Mouse (Mus musculus) adrenal gland, postnatal 4 days (tissue): Measurements from ENCODE around the gene Herc6. TPM values are rescaled to one million over a fixed set of nuclear protein-coding genes. Genes with fewer than 3 reads are reported as not detected.
"Not testable (repeated sequence)": the region's sequence is repeated elsewhere in the genome, so short reads cannot be mapped to it uniquely, and the experiment has no call there.

Experiments
- DNase-seq, 2 experiments: peaks; one replicate each; pipeline ENCODE4 v3.0.0; 2021 to 2022; ENCODE audit warnings: low spot score in 2 of 2, mixed read lengths in 2 of 2
- long read RNA-seq, 2 experiments: library from polyadenylated mRNA; stranded (forward); transcript quantifications; one replicate each; pipeline ENCODE4 v2.0.0; 2021
- total RNA-seq, 2 experiments: library from RNA; stranded (reverse); gene quantifications; 2 replicates each; pipeline ENCODE4 v1.2.3; 2021

The Herc6 gene
- total RNA-seq, result 10 to 100 TPM; 11.6 to 16.5 TPM
- long read RNA-seq, experiment 1, full-length matches to known transcripts, result 1 of 9 reads
- long read RNA-seq, experiment 1, partial matches to known transcripts, result 7 of 9 reads
- long read RNA-seq, experiment 1, other reads (novel, unspliced or antisense), result 1 of 9 reads
- long read RNA-seq, experiment 2, full-length matches to known transcripts, result 9 of 26 reads
- long read RNA-seq, experiment 2, partial matches to known transcripts, result 14 of 26 reads
- long read RNA-seq, experiment 2, other reads (novel, unspliced or antisense), result 3 of 26 reads

DNA sequence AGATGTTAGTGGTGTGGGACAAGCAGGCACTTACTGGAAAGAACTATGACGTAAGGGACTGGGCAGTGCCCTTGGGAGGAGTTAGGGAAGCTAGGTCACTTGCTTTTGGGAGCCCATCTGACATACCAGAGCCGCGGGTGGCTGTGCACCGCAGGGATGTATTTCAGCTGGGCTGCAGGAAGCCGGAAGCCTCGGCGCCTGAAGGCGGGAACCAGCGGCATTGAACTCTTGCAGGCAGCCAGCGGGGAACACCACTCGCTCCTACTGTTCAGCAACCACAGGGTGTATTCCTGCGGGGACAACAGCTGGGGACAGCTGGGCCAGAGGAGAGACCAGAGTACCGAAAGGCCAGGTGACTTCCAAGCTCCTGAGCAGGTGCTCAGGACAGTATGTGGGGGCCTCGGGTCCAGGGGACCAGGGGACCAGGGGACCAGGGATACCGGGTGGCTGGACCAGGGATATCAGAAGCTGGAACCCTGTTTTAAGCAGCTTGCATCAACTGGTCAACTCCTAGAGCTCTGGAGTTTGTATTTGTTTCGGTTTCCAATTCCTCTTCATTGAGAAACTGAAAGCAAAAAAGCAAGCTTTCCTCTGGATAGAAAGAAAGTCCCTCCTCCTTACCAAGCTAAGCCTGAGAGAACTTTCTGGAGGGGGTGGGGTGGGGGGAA is at the start of gene Herc6:
Herc6 (plus strand) TSS at position 120 of the 668 bp plus-strand sequence.
- peak; percentile 29 to 50 for DNase-seq

DNA sequence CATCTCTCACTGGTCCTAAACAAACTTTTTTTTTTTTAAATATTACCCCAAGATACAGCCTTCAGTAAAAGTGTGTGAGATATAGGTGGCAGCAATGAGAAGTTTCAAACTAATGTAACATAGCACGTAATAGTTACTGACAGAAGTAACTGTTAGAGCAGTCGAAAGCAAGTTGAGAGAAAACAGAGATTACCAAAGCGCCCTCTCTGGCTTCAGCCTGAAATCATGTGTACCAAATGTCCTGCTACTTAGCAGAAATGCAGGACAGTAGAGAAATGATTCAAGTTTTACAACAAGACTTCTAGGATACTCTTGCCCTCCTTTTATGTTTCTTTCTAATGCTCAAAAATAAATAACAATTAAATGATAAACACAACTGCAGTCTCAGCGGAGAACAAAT is 49.8 kb upstream of the Herc6 start:
- no peak for DNase-seq

DNA sequence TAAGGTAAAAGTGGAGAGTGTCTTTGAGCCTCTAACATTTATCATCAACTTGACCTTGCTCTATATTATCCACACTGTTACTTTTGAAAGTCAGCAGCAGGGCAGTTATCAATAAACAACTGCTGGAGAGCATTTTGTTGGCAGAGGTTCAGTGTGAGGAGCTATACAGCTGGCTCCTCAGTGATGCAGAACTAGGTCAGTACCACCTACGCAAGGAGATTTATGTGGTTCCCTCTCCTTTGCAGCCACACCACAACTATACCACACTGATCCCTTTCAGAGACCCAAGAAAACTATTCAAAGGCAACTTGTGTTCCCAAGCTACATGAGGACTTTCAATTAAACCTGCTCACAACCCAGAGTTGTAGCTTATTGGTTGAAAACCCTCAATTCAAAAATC is 49.4 kb upstream of the Herc6 start:
- no peak for DNase-seq

DNA sequence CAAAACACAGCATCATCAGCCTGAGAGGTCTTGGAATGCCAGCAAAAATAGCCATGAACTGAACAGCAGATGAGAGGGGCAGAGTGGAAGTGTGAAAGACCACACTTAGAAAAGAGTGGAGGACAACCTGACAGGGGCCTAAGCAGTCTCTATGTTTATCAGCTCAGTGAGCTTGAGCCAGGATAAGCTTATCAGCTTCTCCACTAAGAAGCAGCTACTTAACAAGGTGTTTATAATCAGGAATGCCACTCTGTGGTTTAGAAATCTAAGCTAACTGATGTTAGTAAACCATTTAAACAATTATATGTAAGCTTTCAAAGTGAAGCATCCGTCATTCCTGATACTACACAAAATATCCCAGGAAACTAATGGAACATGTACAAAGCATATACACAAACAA is 48.8 kb upstream of the Herc6 start:
- DNase-seq, result no peak

DNA sequence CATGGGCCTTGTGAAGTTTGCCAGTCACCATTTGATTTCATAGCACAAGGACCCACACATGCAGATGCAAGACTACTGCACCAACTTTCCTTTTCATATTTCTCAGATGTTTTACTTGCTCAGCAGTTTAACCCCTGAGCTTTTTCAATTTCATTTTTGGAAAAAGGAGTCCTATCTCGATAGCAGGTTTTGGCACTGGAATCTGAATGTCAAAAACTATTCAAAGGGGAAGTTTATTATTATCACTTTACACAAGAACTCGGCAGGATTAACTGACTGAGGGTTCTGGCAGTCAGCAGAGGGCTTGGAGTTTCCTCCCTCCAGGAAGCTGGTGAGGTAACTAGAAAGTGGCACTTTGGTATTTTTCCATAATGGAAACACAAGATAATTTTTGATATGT is 47.4 kb upstream of the Herc6 start:
- DNase-seq, result no peak

DNA sequence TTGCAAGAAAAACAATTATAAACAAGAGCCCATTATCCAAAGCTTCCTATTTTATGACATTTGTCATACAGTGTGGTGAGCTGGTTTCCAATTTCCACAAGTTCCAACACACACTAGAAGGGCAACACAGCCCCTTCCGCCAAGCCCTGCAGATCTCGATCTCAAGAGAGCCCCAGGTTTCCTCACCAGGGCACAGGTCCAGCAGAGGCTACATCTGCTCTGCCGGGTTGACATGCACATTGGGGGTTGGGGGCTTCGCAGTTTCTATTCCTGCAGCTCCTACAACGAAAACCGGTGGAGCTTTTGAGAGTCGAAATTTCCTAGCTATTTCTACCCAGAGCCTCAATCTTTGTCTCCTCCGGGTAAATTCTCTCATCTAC is 46.6 kb upstream of the Herc6 start:
- DNase-seq, result no peak

DNA sequence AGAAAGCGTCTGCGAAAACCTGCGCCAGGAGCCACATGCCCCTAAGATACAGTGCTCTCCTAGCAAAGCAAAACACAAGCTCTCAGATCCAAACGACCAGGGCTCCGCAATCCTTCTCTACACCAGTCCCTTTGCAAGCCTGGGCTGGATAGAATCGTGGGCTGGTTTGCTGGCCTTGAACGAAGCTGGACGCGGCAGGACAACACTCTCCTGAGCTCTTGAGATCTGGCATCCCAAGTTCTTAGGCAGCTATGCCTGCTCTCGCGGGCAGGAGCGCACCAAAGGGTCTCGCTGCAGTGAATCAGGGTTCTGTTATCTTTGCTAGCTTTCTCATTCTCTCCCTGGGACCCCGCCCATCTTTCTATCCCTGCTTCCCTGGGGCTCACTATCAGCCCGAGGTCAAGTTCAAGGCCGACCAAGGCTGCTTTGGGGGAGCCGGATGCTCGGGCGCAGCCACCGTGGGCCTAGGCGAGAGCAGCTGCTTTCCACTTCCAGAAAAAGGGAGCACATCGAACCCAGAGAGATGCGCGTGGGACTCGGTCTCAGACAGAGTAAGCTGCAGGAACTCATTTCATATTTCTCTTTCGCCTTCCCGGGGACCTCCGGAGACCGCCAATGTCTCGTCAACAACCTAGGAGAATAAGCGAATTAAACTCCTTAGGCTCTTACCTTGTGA is 46.1 kb upstream of the Herc6 start:
- DNase-seq, result peak; percentile 15 to 21

DNA sequence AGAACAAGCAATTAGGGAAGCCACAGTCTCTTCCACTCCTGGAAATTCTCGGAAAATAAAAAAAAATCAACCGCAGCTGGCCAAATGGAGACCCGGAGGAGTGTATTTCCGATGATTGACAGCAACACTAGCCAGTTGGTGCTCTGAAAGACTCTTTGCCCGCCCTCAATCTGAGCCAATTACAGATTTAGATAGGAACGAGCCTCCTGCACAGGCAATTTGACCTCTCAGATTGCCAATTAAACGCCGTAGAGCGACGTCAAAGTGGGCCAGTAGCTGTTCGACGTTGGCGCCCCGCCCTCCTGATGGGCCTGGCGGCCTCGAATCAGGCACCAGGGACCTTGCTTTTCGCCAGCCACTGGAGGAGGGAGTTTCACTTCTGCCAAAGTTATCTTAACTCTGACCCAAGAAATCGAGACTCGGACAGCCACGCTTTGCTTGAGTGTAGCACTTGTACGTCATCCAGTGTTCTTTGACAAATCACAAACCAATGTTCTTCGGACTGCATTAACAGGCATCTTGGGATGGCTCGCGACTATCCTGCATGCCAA is 45.3 kb upstream of the Herc6 start, which contains the start of gene Ppm1k:
Ppm1k (minus strand) TSS at position 83 of the 551 bp plus-strand sequence.
- peak; percentile 87 to 96 for DNase-seq

DNA sequence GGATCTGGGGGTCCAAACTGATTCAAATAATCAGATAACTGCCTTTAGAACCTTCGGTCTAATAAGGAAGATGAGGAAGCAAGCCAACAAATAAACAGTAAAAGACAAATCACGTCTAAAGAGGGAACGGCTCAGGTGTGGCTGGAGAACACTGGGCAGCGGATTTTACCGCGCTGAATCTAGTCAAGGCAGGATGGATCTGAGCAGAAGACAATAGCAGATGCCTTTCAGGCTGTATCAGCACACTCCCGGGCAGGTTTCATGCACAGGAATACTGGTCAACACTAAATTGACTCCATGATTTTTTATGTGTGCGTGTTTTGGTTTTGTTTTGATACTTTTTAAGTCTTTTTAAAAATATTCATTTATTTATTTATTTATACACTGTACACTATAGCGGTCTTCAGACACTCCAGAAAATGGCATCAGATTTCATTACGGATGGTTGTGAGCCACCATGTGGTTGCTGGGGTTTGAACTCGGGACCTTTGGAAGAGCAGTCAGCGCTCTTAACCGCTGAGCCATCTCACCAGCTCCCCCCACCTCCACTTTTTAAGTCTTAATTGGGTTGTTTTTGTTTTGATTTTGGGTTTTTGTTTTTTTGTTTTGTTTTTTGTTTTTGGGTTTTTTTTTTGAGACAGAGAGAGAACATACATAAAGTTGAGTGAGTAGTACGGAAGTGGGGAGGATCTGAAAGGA is 44.7 kb upstream of the Herc6 start:
- DNase-seq, result no peak

DNA sequence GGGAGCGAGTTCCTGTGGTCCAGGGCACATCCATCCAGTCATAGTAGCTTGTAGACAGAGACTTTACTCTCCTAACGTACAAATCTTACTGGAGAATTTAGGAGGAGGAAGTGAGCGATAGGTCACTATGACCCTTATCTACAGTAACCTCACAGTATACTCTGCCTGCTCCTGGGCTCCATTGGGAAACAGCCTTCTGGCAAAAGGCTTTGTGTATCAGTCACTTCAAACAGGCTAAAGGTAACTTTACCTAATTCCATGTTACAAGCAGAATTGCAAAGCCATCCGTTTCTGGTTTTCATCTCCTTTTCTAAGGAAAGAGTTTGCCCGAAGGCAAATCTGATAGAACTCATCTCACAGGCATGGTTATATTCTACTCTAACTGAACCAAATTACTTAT is 42.9 kb upstream of the Herc6 start:
- no peak for DNase-seq

DNA sequence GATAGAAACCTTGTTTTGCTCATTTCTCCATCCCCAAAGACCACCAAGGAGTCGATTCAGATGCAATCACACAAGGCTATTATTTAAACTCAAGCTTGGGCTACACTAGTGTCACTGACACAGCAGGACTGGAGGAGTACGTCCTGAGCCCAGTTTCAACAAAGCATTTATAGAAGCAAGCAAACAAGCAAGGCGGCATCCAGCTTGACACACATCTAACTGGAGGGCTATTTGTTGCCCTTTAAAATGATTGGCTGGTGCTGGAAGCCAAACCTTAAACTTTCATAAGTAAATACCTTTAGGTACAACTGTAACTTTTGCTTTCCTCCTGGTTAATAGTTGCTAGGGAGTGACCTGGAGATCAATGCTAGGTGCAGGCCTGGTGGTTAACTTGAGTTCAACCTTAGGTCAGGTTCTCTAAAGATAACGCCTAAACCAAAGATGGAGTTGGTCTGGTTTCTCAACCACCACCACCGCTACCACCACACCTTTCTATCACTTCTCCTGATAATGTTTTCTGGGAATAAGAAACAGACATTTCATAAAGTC is 39.8 kb upstream of the Herc6 start:
- DNase-seq, result no peak

DNA sequence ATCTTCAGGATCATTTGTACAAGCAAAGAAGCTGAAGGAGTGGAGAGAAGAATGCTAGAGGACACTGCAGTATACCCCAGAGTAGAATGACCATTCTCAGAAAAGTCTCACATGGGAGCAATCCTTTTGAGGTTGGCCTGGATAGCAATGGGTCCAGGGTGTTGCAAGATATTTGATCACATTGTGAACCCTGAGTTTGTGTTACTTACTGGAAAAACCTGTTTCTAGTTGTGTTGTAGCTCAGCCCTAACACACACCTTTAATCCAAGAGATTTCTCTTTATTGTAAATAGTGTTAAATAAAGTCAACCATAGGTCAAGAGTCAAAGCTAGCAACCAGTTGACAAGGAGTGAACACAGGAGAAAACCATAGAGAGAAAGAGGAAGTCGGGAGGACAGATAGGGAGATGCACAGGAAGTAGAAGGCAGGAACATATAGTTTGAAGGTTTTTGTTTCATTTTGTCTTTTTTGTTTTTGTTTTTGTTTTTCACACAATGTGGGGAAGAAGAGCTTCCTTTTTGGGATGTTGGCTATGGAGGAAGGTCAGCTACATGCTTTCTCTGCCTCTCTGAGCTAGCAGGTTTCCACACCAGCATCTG is 39.0 kb upstream of the Herc6 start:
- DNase-seq, result no peak

DNA sequence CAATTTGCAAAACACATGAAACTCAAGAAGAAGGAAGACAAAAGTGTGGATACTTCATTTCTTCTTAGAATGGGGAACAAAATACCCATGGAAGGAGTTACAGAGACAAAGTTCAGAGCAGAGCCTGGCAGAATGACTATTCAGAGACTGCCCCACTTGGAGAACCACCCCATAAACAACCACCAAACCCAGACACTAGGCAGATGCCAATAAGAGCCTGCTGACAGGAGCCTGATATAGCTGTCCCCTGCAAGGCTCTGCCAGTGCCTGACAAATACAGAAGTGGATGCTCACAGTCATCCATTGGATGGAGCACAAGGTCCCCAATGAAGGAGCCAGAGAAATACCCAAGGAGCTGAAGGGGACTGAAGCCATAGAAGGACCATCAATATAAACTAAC is 37.2 kb upstream of the Herc6 start:
- DNase-seq, result not testable (repeated sequence)

DNA sequence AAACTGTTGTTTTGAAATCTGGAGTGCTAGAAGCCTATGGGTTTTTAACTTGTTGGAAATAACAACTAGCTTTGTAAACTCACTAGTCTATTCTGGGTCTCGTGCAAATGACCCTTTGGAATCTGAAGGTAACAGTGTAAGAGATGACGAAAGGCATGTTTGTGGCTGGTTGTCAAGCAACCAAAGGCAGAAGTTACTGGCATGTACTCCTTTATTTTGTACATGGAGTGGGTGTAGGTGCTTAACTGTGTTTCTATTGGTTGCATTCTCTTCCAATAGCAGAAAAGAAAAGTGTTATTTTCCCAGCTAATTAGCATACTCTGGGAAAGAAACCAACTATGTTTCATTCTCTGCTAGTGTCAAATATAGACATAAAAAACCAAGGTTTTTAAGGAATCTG is 35.9 kb upstream of the Herc6 start:
- no peak for DNase-seq

DNA sequence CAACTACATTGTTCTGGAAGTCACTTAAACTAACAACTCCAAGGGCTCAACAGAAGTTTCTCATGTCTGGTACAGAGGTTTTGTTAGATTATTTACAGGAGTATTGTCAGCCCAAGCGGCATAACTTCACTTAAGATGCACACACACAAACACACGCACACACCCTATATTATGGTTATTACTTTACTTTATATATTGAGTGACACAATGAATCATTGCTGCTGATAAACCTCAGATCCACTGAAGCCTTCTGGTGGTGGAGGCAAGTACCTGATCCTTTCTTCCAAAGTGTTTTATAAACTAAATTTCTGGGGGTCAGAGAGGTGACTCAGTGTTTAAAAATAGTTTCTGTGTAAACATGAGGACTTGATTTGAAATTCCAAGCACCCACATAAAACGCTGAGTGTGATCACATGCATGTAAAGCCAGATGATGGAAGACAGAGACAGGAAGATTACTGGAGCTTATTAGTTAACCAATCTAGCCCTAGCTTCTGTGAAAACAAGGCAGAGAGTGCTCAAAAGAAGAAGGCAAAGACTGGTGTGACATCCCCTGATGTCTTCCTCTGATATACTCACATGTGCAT is 29.5 kb upstream of the Herc6 start:
- DNase-seq, result no peak

DNA sequence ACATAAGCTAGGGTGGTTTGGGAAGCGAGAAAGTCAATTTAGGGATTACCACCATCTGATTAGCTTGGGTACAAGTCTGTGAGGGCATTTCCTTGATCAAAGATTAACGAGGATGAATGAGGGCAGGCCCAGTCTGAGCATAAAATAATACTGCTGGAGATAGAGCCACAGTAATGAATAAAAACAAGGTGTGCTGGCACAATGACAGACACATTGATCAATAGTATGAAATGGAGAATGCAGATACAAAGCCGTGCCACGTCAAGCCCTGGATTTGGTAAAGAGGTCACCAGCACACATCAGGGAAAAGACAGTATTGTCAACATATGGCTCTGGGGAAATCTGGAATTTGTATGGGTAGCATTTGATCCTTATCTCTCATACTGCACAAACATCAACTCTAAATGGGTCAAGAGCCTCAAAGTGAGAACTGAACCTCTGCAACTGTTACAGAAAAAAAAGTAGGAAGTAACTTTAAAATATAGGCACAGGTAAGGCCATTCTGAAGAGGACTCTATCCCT is 22.9 kb upstream of the Herc6 start:
- DNase-seq, result no peak

DNA sequence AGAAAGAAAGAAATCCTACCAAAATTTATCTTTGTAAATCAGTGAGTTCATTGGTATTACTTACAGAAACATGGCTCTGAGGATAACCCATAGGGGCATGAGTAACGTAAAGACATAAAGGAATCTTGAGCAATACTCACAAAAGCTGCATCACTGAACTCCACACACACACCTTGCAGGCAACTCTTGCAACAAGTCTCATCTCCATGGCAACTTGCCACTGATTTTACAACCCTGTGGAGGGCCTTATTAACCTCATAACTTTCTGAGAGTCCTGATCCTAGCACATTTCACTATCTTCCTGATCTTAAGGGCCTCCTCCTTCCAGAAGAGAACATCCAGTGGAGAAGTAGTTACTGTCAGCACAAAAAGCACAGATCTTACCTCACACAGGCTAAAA is 17.3 kb upstream of the Herc6 start:
- DNase-seq, result no peak

DNA sequence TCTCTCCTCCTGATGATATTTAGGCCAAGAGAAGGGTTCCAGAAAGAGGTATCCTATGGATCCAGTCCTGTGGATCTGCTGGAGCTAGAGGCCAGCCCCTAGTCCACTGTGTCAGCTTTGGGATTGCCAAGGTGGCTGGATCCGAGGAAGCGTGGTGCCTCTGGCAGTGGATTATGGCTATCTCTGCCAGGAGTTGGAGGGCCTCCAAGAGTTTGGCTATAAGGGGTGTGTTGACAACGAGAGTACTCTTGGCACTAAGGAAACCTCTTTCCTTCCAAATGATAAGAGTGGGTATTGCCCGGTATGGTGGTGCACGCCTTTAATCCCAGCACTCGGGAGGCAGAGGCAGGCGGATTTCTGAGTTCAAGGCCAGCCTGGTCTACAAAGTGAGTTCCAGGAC is 15.3 kb upstream of the Herc6 start:
- DNase-seq, result no peak

DNA sequence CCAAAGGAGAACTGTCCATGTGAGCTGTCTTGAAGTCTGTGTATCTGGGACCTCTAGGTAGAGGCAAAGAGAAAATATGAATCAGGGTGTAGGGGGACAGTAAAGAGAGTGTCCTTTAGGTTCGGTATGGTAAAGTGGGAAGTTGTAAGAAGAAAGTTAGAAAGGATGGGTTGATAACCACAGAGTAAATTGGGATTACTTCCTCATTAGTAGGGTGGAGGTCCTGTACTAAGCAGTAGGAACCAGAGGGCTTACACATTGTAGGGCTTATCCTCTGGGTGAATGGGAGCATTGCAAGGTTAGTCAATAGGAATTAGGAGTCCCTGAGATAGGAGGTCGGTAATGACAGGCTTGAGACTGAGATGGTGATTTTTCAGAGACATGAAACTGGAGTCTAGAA is 13.2 kb upstream of the Herc6 start:
- no peak for DNase-seq
